Mouse (Mus musculus): Measurements from ENCODE around the gene Acbd4.

Acbd4 gene

DNA sequence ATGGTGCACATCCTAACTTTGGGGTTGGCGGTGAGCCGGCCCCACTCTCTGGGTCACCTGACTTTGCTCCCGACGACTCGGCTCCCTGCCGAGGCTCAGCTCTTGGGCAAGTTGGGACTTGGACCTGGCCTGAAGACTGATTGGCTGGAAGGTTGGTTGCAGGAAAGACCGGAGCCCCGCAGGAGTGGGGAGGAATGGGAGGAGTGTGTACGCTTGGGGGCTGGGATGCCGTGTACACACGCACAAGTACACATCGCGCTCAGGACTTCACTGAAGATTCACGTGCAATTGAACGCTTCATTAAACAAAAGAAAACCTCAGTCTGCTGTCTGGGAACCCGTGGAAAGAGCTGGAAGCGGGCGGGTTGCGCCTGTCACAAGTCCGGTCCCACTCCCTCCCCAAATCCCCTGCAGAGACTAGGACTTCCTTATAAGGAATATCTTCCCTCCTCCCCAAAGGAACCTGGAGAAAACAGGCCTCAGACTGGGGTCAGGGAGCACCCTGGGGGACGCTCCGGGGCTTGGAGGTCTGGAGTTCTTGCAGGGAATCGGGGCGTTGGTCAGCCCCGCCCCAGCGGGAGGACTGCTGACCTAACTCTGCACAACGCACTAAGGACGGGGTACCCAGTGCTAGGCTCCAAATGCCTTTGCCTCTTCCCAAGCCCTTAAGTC is 10.5 kb downstream of the Acbd4 start:
- in situ Hi-C loops (cut with MboI; ENCODE audit: low sequenced_read_pairs) = no loop called here

DNA sequence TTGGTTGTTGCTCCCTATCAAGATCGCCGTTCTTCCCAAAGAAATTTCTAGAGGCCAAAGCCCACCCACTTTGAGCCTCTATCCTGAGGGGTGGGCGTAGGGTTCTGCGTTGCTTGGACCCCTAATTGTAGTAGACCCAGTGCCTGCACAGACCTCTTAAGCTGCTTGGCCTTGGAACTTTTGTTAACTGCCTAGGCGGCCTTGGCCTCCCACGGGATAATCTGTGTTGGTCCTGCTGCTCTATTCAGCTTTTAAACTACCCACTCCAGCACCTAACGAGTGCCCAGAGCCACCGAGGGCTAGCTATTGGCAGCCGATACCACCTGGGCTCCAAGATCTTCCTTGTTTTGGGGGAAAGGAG is 11.1 kb downstream of the Acbd4 start:
- in situ Hi-C loops (cut with MboI; ENCODE audit: low sequenced_read_pairs) = no loop called here

DNA sequence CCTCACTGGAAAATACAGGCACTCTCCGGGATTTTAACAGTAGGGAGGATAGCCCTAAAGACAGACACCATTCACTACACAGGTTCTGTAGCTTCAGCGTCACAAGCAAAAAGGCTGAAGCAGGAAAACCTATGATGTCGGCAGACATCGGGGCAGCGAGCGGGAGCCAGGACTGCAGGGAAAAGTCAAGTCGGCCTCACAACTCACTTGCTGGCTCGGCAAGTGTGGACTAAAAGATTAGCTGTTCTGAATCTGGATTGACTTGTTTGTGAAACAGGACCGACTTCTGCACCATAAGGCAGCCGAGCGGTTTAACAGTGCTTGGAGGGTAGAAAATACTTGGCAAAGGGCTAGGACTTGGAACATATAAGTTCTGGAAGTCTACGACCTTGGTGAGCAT is 11.5 kb downstream of the Acbd4 start:
- in situ Hi-C loops (cut with MboI; ENCODE audit: low sequenced_read_pairs) = no loop called here

DNA sequence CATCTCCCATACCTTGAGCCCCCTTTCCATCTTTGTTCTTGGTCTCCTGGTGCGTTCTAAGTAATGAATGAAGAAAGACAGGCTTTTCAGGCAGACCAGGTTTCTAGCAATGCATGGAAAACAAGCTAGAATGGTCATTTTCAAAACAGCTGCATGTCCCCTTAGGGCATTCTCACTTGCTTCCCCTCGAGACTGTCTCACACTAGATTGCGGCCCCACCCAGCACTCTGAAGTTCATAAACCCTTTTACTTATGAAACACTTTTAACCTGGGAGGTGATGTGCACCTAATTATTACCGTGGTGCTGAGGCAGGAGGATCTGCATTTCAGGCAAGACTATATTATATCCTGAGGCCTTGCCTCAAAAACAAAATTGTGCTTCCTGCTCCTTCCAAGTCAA is 12.3 kb downstream of the Acbd4 start:
- in situ Hi-C loops (cut with MboI; ENCODE audit: low sequenced_read_pairs) = no loop called here

DNA sequence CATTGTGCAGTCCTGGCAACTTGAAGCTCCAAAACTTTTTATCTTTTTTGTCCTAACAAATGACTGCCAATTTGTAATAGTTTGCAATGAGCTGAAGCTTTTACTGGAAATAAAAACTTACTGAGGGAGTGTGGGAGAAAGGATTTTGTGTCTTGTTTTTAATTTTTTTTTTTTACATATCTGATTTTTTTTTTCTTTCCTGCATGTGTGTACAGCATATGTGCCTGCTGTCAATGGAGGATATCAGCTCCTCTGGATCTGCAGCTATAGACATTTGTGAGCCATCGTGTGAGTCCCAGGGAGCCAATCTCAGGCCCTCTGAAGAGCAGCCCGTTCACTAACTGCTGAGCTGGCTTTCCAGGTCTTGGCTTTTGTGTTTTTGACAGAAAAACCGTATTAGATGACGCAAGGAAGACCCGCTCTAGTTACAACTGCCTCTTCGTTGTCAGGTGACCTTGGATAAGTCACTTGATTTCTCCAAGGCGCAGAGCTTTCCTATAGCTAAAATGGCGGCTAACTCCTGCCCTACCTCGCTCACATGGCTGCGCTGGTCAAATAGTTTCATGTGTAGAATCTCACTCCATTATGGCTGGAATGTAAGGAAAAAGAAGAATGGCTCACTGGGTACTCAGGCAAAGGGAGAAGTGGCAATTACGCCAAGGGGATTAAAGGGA is 12.9 kb downstream of the Acbd4 start:
- in situ Hi-C loops (cut with MboI; ENCODE audit: low sequenced_read_pairs) = no loop called here

DNA sequence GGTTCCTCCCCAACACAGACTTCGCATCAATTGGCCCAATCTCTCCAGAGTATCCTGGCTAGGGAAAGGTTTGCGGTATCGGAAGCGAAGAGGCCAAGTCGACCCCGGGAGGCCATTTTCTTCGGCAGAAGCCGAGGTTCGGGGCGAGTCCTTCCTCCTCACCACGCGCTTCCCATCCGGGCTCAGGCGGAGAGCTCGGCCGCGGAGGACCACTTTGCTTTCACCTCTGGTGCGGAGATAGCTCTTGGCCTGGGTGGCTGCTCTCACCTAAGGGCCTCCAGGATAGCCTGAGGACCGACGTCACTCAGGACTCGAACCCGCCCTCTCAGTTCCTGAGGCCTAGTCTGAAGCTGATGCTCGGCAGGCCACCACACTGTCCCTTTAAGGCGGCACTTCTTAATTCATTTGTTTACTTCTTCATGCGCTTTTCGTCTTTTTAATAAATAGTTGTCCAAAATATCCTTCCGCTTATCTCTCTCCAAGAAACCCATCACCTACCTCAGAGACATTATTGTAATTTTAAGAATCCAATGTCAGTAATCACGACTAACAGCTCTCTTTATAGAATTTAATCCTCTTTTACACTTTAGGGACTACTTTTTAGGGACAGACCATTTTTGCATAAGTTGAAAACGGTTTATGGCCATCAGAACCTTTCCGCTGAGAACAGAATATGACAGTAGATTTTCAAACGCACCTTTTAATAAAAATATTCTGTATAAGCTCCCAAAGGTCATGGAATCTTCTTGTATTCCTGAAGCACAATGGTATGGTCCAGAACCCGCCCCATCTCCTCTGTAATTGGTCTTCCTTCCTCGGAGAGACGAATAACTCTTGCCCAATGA is 13.9 kb downstream of the Acbd4 start:
- in situ Hi-C loops (cut with MboI; ENCODE audit: low sequenced_read_pairs) = no loop called here

DNA sequence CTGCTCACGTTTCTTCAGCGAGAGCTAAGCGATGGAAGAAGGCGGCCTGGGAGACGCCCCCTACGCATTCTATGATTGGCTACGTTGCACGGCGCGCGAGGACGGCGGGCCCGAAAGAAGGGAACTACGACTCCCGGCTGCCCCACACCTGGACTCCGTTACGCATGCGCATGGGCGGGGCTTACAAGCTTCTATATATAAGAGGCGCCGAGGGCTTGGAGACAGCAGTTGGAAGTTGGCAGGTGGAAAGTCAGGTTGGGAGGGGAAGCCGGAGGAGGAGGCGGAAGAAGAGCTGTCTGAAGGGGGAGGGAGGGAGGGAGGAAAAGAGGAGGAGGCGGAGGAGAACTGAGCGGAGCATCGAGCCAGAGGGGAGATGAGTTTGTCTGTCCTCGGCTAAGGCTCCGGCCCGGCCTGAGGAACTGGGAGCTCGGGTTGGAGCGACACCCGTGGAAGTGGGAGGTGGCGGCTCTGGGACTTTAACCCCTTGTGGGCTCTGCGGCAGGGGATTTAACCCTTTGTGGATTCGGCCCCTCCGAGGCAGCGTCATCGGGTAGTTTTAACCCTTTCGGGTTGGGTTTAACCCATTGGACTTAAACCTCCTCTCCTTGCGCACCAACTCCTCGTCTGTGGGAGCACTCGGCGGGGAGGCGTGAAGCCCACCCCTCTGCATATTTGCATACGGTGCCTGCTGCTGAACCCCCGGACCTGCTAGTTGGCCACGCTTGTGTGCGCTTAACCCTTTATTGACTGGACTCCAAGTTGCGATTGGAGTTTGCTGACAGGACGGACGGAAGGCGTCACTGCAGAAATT is 14.7 kb downstream of the Acbd4 start, which contains the start of gene Hexim1:
TSS of gene Hexim1 (plus strand) at position 224 of the 811 bp plus-strand sequence.
- in situ Hi-C loops (cut with MboI; ENCODE audit: low sequenced_read_pairs) = no loop called here

DNA sequence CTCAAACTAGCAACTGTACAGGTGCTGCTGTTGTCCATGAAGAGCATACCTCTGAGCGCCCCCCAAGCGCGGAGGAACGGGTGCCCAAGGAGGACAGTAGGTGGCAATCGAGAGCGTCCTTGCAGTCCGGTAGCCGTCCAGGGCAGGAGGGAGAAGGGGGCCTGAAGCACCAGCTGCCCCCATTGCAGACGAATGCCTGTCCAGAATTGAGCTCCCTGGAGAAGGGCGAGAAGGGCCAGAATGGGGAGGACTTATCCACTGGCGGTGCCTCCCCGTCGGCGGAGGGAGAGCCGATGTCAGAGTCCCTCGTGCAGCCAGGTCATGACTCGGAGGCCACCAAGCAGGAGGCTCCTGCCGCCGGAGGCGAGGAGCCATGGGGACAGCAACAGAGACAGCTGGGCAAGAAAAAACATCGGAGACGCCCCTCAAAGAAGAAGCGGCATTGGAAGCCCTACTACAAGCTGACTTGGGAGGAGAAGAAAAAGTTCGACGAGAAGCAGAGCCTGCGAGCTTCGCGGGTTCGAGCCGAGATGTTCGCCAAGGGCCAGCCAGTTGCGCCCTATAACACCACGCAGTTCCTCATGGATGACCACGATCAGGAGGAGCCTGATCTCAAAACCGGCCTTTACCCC is 15.6 kb downstream of the Acbd4 start:
- in situ Hi-C loops (cut with MboI; ENCODE audit: low sequenced_read_pairs) = no loop called here

DNA sequence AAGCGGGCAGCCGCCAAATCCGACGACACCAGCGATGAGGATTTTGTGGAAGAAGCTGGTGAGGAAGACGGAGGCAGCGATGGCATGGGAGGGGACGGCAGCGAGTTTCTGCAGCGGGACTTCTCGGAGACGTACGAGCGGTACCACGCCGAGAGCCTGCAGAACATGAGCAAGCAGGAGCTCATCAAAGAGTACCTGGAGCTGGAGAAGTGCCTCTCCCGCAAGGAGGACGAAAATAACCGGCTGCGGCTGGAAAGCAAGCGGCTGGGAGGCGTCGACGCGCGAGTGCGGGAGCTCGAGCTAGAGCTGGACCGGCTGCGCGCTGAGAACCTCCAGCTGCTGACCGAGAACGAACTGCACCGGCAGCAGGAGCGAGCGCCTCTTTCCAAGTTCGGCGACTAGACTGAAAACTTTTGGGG is 16.1 kb downstream of the Acbd4 start:
- in situ Hi-C loops (cut with MboI; ENCODE audit: low sequenced_read_pairs) = no loop called here

DNA sequence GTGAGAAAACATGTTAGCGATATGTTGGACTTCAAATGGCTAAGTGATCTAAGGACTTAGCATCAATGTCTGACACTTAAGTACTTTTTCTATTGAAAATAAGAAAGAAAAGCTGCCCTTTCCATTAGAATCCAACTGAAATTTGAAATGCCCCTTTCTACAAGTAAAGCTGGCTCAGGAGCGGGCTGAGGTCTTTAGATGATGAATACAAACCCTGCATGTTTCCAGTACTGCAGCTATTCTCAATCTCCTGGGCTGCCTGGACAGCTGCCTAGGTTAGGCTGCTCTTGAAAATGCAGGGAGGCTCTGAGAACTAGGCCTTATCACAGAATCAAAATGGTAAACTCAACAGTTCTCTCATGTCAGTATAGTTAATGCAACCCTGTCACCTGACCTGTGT is 17.4 kb downstream of the Acbd4 start:
- in situ Hi-C loops (cut with MboI; ENCODE audit: low sequenced_read_pairs) = no loop called here

DNA sequence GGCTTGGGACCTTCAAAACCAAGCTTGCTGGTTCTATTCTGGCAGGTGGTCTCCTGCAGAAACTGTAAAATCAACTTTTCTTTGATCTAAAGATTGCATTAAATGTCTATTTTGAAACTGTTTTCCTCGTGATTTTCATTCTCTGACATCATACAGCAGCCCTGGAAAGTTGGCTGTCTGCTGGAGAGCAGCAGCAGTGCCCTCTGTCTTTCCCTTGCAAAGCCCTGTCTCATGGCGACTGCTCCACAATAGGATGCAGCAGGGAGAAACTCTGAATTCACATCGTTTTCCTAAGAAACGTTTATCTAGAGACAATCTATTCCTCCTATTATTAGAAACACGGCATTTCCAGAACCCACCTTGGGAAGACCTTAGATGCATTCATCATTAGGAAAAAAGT is 18.1 kb downstream of the Acbd4 start:
- in situ Hi-C loops (cut with MboI; ENCODE audit: low sequenced_read_pairs) = no loop called here

DNA sequence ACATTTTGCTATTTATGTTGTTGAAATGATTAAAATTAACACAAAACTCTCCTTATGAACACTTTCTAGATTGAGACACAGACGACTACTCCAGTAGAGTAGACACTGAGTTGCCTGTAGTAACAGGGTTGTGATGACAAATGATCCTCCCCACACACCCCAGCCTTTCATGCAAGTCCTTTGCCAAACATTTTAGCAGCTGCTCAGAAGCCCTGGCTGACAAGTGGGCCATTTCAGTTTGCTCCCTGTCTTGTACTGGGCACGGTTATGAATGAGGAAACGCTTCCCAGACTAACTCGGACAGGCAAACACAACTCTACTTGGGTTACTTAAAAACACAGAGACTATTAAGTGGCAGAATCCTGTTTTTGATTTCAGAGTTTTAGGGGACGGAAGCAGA is 18.8 kb downstream of the Acbd4 start:
- in situ Hi-C loops (cut with MboI; ENCODE audit: low sequenced_read_pairs) = no loop called here

DNA sequence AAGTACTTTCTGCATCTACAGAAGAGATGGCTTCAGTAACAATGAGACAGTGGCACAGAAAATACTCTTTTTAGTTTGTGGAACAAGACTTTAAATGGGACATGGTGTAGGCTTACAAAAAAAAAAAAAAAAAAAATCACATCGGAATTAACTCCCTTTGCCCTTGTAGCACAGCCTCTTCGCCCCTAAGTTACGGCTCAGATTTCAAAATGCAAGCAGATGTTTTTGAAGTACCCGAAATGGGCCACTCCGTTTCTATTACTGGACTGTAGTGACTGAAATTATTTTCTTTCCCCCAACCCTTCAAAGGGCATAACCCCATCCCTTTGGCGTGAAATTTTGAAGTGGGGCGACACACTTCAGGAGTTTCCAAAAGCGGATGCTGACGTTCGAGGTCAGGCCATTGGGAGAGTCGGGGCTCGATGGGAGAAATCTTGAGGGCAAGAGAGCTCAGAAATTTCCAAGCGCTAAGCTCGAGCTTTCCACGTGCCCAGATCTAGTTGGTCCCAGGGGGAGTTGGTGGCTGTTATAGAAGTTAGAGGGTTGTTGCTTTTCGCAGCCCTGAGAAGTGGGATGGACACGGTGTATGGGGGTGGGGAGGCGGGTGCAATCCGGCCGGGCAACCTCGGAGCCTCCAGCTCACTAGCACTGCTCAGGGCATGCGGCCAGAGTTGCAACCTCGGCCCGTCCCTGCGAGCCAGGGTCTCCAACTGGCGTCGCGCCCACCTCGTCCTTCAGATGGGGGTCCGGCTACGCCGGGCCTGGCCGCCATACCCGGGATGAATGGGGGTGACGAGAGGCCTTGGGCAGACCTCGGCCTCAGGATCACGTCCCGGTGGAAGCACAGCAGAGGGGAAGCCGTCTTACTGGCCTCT is 30.5 kb downstream of the Acbd4 start, which contains the start of gene Hexim2:
TSS of gene Hexim2 (plus strand) at position 729 of the 875 bp plus-strand sequence.
- in situ Hi-C loops (cut with MboI; ENCODE audit: low sequenced_read_pairs) = no loop called here

DNA sequence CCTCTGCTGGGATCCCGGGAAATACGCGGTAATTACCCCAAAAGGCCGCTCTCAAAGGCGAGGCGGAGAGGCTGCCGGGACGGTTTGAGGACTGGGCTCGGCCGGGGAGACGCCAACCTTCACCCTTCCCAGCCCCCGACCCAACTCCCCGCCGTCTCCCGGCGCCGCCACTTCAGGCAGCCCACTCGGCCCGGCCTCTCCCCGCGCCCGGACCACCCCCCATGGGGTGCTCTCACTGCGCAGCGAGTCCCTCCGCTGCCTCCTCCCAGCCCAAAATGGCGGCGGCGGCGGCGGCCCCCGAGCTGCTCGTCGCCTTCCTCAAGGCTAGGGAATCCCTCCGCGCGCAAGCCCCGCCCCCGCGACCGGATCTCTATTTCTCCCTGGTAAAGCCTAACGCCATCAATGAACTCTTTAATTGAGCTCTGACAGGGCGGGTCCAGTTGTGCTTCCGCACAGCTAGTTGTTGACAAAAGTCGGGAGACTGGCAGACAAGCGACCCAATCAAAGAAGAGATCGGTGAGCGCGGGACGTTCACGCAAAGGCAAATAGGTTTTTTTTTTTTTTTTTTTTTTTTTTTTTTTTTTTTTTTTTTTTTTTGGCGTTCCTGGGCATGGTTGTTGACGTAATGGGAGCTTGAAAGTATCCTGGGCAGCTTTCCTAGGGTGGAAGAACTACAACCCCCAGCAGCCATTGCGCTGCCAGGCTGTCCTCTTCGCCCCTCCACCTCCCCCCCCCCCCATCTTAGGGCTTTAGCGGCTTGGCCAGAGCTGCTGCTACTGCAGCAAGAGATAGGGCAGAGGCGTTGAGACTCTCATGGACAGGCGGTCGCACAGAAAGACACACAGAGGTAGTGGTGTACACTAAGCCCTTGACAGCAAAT is 31.3 kb downstream of the Acbd4 start:
- in situ Hi-C loops (cut with MboI; ENCODE audit: low sequenced_read_pairs) = no loop called here

DNA sequence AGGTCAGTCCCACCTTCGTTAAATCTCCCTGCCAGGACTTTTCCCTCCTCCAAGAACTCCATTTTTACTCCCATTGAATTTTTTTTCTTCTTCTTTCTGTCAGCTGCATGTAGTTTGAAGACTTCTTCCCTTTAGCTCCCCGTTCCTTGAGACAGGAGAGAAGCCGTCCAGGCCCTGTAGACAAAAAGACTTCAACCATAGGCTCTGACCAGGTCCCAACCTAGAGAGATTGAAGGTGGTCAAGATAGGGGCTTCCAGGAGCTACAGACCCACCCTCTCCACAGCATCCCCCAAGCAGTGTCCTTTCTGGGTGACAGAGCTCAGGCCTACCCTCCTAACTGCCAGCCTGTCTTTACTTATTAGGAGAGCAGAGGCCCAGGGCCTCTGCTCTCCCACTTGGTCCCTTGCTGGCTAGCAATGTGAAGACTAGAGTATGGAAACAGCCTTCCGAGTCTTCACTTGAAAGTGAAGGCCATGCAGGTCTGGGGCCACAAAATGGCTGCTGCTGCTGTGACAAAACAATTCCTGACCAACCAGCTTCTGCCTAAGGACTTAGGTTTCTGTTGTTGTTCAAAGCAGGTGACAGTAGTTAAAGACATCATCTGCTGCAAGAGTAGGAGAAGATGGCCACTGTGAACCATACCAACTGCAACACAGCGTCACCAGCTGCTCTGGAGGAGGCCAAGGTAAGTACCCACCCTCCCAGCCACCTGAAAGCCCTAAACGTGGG is 32.1 kb downstream of the Acbd4 start:
- in situ Hi-C loops (cut with MboI; ENCODE audit: low sequenced_read_pairs) = no loop called here

DNA sequence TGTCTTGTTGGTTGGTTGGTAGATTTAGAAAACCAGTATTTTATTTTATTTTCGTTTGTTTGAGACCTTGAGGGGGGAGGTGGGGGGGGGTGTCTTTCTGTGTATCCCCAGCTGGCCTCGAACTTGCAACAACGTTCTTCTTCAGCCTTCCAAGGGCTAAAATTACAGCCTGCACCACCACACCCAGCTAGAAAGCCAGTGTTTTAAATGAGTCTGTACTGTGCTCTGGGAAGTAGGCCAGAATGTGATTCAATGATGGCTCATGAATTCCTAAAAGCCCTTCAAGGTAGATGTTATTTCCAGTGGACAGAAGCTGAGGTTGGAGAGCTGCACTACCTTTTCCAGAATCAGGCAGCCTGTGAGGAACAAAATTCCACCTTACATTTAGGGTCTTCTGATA is 32.7 kb downstream of the Acbd4 start:
- in situ Hi-C loops (cut with MboI; ENCODE audit: low sequenced_read_pairs) = no loop called here

DNA sequence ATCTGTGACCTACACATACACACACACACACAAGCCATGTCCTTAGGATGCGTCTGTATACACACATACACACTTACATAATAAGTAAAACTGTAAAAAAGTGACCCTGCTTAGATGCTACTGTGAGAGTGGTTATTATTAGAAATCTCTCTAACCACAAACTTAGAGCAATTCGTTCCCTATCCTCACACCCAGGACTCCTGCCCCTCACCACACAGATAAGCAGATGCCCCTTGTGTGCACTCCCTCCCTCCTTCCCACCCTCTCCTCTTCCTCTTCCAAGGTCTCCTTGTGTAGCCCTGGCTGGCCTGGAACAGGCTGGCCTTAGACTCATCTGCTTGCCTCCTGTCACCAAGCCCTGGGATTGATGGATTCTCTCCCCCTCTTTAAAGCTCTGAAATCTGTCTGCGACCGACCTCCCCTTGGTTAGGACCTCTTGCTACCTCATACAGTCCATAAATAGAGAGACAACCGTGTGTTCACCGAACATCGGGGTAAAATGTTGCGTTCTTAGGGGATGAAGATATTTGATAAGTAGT is 34.6 kb downstream of the Acbd4 start:
- in situ Hi-C loops (cut with MboI; ENCODE audit: low sequenced_read_pairs) = no loop called here
